Mouse (Mus musculus): Measurements from ENCODE around the gene Celf2. TPM values are rescaled to one million over a fixed set of nuclear protein-coding genes. Genes with fewer than 3 reads are reported as not detected.

Gene Celf2
- total RNA-seq, 4 experiments from 2014 or later, result 407 to 514 (median 457) TPM

- DNase-seq (ENCODE audit: low spot score in 2 of 2), result no peak
Observed at GRCm38 (mm10) chr2:6523261-6523923, 986.0 kb downstream of the Celf2 start.

GRCm38 (mm10) chr2:6522411-6522810 lies 987.0 kb downstream of the Celf2 start:
- DNase-seq (ENCODE audit: low spot score in 2 of 2), result no peak

- no peak for DNase-seq (ENCODE audit: low spot score in 2 of 2)
Observed at GRCm38 (mm10) chr2:6513176-6513575, 996.2 kb downstream of the Celf2 start.

GRCm38 (mm10) chr2:6507071-6507470 lies 1002.3 kb downstream of the Celf2 start:
- DNase-seq (ENCODE audit: low spot score in 2 of 2), result no peak

- DNase-seq (ENCODE audit: low spot score in 2 of 2), result no peak
Observed at GRCm38 (mm10) chr2:6505979-6506811, 1003.2 kb downstream of the Celf2 start.

- DNase-seq (ENCODE audit: low spot score in 2 of 2), result no peak
Observed at GRCm38 (mm10) chr2:6505531-6505930, 1003.8 kb downstream of the Celf2 start.

GRCm38 (mm10) chr2:6498101-6498500 lies 1011.3 kb downstream of the Celf2 start:
- DNase-seq (ENCODE audit: low spot score in 2 of 2), result no peak

- no peak for DNase-seq (ENCODE audit: low spot score in 2 of 2)
Observed at GRCm38 (mm10) chr2:6497636-6498035, 1011.7 kb downstream of the Celf2 start.

- DNase-seq (ENCODE audit: low spot score in 2 of 2), result no peak
Observed at GRCm38 (mm10) chr2:6493886-6494285, 1015.5 kb downstream of the Celf2 start.

GRCm38 (mm10) chr2:6490870-6491269 lies 1018.5 kb downstream of the Celf2 start:
- no peak for DNase-seq (ENCODE audit: low spot score in 2 of 2)

GRCm38 (mm10) chr2:6490076-6490475 lies 1019.3 kb downstream of the Celf2 start:
- DNase-seq (ENCODE audit: low spot score in 2 of 2), result no peak
